Mouse (Mus musculus) 3134 (cell line): ENCODE data around the gene Ccdc134.

Source experiments
- DNase-seq: peaks from one replicate; pipeline ENCODE4 v3.0.0-alpha.2; 2011; ENCODE audit warnings: low spot score; ENCODE audit not compliant: insufficient read length; ENCODE audit errors: extremely low read depth

Gene Ccdc134

DNA sequence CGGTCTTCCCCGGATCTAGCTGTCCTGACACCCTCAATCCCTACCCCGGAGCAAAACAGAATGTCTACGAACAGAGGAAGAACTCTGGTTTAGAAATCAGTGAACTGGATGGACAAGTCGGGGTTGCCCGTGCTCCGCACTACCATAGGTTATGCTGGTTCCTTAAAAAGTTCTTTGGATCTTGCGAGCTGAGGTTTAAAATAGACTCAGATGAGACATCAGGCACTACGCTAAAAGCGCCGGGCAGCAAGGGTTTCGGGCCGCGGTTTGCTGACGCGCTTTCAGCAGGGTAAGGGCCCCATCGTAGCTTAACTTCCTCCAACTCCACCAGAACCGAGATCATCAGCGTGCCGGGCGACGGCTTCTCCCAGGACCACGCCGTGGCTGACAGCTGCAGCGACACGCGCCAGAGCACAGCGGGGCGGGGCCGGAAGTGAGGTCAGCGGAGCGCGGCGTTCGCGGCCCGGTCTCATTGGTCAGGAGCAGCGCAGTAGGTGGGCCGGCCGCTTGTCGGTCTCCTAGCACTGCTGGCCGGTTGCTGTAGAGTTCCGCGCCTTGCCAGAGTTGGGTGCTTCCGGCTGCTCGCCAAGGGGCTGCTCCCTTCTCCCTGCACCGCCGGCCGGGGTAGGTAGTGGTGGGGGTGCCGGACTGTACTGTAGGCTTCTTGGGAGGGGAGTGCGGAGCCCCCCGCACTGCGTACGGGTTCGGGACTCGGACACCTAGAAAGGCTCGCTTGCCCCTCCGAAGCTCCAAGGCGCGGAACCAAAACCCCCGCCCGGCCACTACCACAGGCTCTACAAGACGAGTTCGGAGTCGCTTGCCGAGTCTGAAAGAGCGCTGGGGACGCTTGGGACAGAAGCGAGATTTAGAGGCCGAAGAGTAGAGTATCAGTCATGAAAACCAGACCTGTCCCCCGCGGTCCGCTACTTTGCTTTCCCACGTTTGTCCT is at the start of gene Ccdc134:
TSS of gene Ccdc134 (plus strand) at position 497 of the 949 bp plus-strand sequence.
- DNase-seq: peak; percentile 98

DNA sequence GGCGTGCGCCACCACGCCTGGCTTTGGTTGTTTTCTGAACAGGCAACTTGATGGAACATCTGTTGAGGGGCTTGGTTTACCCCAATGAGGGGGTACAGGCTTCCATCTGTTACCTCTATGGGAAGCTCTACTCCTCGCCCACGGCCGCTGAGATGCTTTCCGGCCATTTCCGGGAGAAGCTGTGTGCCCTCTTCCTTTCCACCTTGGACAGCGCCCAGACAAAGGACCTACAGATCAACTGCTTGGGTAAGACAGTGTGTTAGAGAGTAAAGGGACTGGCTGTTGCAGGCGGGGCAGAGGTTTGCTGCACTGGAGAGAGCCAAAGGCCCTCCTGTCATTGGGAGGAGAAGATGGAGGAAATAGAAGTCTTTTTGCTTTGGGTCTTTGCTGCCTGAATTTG is 47.8 kb upstream of the Ccdc134 start:
- DNase-seq: no peak

DNA sequence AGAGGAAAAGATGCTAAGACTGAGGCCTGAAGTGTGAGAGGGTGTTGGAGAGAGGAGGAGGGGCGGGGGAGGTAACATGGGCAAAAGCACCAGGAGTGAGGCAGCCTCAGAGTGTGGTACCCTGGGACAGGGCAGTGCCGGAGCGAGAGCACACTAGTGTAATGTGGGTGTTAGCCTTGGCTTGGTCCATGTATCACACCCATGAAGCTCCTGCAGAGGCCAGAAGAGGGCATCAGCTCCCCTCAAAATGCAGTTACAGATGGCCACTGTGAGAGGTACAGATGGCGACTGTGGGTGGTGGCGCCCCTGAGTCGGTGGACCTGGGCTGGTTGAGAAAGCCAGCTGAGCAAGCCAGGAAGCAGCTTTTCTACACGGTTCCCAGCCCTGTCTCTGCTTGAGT is 46.6 kb upstream of the Ccdc134 start:
- DNase-seq: no peak

DNA sequence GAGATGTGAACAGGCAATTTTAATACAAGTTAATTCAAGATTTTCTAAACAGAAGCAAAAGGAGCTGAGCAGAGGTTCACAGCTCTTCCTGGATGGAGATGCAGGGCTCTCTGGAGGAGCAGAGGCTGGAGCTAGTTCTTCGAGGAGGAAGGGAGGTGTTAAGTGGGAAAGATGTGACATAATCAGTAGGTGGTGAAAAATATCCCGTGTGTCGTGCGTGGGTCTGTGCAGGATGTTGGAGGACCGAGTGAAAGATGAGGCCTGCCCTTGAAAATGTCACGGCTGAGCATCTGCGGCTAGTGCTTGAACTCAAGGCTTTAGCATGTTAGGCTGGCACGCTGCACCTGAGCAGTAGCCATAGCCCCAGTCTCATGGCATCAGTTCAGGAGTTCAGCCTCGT is 42.1 kb upstream of the Ccdc134 start:
- no peak for DNase-seq

DNA sequence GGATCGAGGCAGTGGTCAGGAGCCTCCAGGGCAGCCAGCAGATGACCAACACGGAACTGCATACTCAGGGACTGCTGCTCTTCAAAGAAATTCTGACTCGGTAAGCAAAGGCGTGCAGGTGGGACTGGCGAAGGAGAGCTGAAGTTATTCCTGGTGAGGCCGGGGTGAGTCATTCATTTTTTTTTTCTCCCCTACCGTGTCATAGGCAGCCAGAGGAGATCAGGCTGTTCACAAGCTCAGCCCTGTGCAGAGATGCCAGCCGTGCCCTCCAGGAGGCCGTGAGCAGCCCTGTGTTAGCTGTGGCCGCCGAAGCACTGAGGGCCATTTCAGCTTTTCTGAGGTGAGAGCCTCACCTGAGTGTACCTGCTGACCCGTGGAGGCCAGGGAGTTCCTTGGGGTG is 41.6 kb upstream of the Ccdc134 start:
- DNase-seq: peak; percentile 39

DNA sequence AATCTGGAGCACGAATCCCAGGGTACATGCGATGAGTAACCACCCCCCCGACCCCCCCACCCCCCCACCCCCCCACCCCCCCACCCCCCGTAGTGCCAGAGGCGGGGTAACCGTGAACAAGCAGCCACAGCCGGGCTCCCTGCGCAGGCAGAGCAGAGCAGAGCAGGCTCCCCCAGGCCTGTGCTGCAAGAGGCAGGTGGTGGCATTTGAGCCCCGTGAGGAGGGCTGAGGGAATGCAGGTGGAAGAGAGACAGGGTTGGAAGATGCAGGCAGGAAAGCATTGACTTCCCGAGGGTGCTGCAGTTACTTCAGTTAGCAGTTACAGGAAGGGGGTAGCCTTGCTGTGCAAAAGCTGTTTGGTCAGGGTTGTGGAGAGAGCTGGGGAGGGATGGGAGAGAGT is 40.5 kb upstream of the Ccdc134 start:
- no peak for DNase-seq

DNA sequence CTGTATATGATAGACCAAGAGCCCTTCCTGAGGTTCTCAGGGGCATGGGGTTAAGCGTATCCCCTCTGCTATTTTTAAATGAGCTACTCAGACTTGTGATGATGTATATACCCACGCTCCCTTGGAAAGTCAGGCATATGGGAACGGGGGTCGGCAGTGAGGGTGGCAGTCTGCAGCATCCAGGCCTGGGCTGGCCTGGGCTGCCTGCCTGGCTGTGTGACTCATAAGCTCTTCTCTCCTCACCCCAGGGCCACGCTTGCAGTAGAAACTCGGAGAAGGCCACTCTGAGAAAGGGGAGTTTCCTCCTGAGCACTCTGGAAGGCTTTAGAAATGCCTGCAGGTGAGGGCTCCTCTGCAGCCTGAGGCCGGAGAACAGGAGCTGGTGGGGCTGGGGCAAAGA is 36.7 kb upstream of the Ccdc134 start:
- no peak for DNase-seq

DNA sequence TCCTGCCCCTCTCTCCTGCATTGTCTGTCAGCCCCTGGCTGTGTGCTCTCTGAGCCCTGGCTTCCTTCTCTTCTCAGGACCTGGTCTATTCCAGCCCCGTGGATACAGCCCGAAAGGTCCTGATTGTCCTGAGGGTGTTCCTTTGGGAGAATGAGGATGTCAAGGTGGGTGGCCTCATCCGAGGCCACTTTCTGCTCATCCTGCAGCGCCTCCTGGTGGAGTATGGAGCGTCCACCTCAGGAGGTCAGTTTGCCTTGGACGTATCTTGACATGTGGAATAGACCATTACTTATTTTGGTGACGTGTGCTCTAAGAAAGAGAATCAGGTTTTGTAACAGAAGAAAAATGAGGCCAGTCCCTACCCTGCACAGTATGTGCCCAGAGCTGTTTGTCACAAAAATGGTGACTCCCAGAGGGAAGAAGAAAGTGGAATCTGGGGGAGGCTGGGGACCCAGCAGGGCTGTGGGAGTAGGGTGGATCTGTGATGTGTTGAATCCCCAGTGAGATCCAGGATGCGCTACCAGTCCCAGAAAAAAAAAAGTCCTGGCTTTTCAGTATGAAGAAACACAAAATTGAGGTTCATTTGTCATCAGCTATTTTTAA is 20.7 kb upstream of the Ccdc134 start:
- peak; percentile 43 for DNase-seq

DNA sequence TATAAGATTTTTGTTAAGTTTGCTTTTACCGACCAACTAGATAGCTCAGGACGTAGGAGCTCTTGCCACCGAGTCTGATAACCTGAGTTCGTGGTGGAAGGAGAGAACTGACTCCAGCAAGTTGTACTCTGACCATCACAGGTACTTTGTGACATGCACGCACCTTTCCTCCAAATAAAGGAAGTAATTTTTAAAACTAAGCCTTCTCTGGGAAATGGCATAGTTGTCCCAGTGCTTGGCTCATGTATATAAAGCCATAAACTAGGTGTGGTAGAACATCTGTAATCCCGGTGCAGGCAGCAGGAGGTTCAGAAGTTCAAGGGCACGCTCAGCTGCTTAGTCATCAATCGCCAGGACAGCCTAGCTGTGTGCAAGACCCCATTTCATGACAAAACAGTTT is 7.2 kb upstream of the Ccdc134 start:
- no peak for DNase-seq

DNA sequence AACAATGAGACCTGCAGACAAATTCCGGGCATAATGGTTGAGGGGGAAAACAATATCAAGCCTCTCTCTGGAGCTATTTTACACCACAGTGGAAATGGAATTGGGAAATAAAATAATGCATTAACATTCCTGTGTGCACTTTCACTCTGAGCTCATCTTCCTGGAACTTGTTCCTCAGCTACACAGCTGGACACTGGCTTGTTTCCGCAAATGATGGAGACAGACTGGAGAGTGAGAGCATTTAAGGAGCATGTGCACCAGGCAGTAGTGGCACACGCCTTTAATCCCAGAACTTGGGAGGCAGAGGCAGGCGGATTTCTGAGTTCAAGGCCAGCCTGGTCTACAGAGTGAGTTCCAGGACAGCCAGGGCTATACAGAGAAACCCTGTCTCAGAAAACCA is 1.0 kb upstream of the Ccdc134 start:
- peak; percentile 38 for DNase-seq

DNA sequence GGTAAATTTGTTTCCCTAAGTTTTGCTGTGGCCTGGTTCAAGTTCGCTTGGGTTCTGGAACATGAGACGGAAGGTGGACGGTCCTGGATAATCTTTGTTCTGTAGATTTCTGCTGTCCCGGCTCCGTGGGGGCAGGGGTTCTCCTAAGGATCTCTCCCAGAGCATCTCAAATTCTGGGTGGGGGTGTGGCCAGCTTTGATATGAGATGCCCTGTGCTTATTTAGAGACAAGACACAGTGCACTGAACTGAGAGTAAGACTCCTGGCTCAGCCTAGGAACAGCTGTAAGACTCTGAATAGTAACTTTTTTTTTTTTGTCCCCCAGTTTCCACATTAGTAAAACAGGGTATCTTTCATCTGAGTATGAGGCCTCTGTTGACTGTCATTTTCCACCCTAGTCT is 676 bp downstream of the Ccdc134 start:
- DNase-seq: no peak

DNA sequence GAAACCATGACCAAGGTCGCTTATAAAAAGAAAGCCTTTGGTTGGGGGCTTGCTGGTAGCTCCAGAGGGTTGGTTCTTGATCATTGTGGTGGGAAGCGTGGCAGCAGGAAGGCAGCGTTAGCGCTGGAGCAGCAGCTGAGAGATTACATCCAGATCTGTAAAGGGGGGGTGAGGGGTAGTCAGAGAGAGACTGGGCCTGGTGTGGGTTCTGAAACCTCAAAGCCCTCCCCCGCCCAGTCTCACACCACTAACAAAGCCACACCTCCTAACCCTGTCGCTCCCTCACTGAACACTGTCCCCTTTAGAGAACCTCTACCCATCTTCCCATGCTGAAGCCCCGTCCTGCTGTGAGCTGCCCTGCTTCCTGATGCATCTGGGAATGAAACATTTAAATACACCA is 2.9 kb downstream of the Ccdc134 start:
- no peak for DNase-seq

DNA sequence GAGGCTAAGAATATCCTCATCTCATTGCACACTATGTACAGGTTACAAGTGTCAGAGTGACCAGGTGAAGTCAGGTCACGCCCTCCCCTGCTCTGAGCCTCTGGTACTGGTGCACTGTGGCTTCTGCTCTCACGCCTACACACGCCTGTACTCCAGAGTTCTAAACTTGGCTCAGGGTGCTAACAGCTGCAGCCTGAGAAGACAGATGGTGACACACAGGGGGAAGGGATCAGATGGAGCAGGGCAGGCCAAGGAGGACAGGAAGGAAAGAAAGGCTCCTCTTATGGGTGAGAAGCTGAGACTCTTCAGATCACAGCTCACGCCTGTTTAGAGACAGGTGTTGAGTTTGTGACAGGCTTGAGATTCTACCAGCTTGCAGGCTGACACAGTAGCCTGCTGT is 7.7 kb downstream of the Ccdc134 start:
- DNase-seq: no peak

DNA sequence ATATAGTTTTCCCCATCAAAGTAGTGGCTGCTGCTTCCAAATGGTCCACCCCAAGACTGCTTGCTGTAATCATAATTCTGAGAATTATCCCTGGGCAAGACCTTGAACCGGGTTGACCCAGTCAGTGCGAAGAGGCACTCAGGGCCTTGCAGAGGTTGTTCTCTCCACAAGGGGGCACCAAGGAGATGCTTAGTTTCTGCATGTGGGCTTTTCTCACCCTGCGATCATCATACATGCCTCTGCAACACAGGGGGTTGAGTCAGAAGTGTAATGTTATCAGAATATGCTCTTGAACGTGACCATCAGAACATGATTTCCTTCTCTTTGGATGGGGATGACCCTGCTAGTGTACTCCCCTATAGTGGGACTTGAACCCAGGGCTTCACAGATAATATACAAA is 10.8 kb downstream of the Ccdc134 start:
- peak; percentile 28 for DNase-seq

DNA sequence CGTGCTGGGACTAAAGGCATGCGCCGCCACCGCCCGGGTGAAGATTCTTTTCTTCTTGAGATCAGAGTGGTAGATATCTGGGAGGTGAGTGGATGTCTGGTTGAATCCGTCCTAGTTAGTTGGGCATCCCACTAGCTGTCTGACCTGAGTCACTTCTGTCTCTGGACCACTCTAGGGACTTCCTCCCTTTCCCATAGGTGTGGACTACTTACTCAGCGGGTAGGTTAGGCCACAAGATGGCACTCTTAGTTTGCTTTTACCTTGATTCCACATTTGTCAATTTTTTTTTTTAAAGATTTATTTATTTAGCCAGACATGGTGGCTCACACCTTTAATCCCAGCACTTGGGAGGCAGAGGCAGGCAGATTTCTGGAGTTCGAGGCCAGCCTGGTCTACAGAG is 11.5 kb downstream of the Ccdc134 start:
- no peak for DNase-seq

DNA sequence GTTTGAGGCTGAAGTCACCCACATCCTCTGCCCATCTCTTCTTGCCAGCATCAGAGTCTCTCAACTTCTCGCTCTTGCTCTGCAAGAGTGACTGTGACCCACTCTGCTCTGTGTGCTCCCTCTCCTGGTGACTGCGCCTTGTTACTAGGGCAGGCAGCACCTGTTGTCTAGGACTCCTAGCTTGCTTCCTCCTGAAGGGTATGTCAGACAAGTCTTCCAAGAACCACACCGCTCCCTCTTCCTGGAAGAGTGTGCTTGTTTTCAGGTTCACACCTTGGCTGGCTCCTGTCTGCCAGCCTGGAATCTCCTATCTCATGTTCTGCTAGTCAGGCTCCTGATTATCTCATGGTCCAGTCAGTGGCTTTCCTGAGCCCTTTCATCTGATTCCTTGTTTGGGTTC is 12.6 kb downstream of the Ccdc134 start:
- no peak for DNase-seq

DNA sequence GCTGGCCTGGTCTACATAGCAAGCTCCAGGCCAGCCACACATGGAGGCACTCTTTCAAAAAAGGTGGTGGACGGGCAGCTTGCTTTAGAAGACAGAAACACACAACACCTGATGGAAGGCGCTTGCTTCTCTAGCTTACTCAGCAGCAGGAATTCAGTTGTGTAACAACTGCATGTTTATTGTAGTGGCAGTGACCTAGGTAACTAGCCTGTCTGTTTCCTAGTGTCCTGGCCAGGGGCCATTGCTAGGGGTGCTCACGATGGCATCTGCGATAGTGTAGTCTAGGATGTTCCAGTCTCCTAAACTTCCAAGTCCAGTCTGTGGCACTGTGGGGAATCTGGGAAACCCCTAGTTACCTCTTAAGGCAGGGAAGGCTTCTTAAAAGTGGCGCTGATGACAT is 16.4 kb downstream of the Ccdc134 start:
- no peak for DNase-seq

DNA sequence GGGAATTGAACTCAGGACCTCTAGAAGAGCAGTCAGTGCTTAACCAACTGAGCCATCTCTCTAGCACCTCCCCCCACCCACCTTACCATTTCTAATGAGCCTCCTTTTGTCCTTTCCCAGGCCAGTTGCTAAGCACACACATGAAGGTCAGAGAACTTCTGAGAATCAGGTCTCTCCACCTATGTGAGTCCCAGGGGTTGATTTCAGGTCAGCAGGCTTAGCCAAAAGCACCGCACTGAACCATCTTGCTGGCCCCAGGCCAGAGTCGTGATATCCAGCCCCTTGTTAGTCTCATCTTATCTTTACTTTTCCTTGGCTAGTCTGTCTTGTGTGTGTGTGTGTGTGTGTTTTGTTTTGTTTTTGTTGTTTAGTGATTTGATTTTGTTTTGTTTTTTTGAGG is 17.7 kb downstream of the Ccdc134 start:
- DNase-seq: no peak

DNA sequence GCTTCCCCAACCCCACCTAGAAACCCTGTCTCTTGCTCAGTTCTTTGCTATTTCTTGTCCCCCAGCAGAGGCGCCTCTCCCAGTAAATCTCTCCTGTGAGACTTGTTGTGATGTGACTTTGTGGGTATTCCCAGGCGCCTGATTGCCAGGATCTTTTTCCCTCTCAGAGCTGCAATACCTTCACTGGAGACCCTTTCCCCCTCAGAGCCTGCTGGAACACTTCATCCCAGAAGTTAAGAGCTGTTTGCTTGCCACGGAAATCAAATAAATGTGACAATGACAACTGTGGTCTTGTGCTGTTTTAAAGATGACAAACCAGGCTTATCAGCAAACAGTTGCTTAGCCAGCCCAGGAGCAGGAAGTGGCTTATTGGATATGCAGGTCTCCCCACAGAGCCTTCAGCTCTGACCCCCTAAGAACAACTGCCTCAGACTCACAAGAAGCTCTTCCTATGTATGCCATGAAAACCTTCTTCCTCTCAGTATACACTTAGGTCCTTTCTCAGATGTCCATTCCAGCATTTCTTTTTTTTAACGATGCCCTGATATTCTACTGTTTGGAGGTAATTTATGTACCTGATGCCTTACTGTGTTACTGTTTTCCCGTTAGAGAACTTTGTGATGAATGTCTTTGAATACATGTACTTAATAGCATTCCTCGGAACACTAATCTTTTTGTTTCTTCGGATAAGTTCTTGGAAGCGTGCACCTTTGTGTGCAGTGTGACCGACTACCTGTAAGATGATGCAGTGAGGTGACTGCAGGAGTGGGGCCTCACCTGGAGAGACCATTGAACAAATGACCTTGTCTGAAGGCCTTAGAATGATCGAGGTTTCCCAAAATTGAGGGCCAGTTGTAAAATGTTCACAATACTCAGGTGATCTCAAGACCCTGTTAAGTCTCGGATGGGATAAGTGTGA is 18.4 kb downstream of the Ccdc134 start:
- no peak for DNase-seq

DNA sequence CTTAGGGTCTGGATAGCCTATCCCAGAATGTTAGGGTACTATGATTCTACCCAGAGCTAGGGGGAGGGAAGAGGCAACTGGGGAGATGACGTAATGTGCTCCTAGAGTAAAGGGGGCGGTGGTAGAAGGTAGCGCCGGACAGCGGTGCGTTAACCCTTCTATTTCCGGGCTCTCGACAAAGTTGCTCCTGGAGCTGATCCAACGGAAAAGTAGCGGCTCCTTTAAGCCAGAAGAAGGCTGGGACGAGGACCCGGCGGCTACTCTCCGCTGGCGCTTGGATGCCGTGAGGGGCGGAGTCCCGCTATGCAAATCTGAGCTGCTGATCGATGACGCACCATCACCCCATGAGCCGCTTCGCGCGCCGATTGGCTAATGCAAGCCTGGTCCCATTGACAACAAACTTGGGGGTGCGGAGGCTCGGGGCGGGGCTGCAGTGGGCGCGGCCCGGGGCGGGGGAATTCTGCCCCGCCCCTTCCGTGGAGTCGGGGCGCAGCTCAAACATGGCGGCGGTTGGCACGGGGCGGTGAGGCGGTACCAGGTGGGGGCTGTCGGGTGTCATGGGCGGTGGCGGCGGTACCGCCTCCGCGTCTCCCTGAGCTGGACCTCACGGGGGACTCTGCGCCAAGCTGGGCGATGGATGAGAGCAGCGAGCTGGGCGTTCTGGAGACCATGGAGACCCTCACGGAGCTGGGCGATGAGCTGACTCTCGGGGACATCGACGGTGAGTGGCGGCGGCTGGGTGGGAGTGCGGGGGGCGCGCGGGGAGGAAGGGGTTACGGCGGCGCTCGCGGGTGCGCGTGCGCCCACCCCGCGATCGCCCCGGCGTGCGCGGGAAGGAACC is 19.3 kb downstream of the Ccdc134 start, which contains the start of gene Srebf2:
TSS of gene Srebf2 (plus strand) at position 412 of the 841 bp plus-strand sequence.
- DNase-seq: peak; percentile 99
